Comparison of ENCODE assay signal across 7 mouse cellular contexts in the genomic region with DNA sequence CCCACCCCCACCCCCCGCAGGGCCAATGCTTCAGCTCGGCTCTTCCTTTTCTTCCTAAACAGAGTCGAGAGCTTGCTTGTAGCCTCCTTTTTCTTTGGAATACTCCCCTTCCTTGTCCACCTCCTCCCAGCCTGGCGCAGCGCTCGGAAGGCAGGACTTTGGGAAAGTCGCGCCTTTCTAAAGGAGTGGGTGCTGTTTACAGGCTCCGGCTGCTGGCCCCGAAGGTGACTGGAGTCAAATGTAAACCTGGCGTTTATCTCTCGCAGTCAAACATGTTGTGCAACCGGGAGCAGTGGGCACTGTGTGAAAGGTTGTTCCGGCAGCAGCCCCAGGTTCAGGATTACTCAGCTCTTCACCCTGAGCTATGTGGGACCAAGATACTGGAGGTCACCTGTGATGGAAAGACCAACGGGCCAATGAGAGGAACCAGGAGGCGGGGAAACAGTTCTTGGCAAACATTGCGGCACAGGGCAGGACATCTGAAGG. TPM values are rescaled to one million over a fixed set of nuclear protein-coding genes. Genes with fewer than 3 reads are reported as not detected.
DNase-seq lines count a peak whose midpoint lies in the region; ATAC-seq and TF ChIP-seq lines count a peak whose summit lies in the region.

No protein-coding gene starts in this region.

- peak; percentile 47 for TF ChIP-seq POLR2A in kidney, adult 2 months (IDR thresholded peaks at IDR 0.05; ENCODE audit: low read depth, low read length)
- no peak for TF ChIP-seq POLR2A in spleen, adult 2 months (IDR thresholded peaks at IDR 0.05; ENCODE audit: low read depth, low read length)

- no peak for TF ChIP-seq CTCF in kidney, adult 2 months (conservative IDR thresholded peaks at IDR 0.05; ENCODE audit: insufficient read depth, insufficient read length, low read depth, low read length)
- TF ChIP-seq CTCF in spleen, adult 2 months (IDR thresholded peaks at IDR 0.05; ENCODE audit: extremely low read depth, insufficient read depth, insufficient read length, insufficient replicate concordance): no peak

- peak overlapping the region; percentile 91 for H3K27ac ChIP-seq in embryonic facial prominence, embryonic 13.5 days
- peak overlapping the region; percentile 97 for H3K27ac ChIP-seq in kidney, adult 2 months (ENCODE audit: insufficient read depth, low read depth, low read length)
- H3K27ac ChIP-seq in limb, embryonic 12.5 days: peak overlapping the region; percentile 81
- peak overlapping the region; percentile 36; the same call in 1 of the 2 replicates for H3K27ac ChIP-seq in midbrain, embryonic 15.5 days
- peak overlapping the region; percentile 93 for H3K27ac ChIP-seq in spleen, adult 2 months (ENCODE audit: insufficient read depth, low read length)

- peak; percentile 91 for DNase-seq in adrenal gland, postnatal 25 days
- peak; percentile 98 to 100 for DNase-seq in heart, adult 18-20 months
- DNase-seq in kidney, adult 2 months: peak; percentile 100
- peak; percentile 77 to 95 for DNase-seq in spleen, adult 2 months (ENCODE audit: low read depth in 1 of 2, low spot score in 2 of 2)

- no peaks in the 10 kb centered on the region for H3K36me3 ChIP-seq in embryonic facial prominence, embryonic 13.5 days
- no peaks in the 10 kb centered on the region for H3K36me3 ChIP-seq in kidney, adult 2 months (ENCODE audit: control insufficient read depth, insufficient read depth, low read length)
- no peaks in the 10 kb centered on the region for H3K36me3 ChIP-seq in limb, embryonic 12.5 days
- H3K36me3 ChIP-seq in midbrain, embryonic 15.5 days (replicated peaks): no peaks in the 10 kb centered on the region
- H3K36me3 ChIP-seq in spleen, adult 2 months (ENCODE audit: control insufficient read depth, insufficient read depth, low read length): no peaks in the 10 kb centered on the region

- peak overlapping the region; percentile 60 for H3K4me3 ChIP-seq in embryonic facial prominence, embryonic 13.5 days
- H3K4me3 ChIP-seq in kidney, adult 2 months (ENCODE audit: insufficient read depth, low read depth, low read length): peak overlapping the region; percentile 49
- peak overlapping the region; percentile 54 for H3K4me3 ChIP-seq in limb, embryonic 12.5 days (replicated peaks)
- H3K4me3 ChIP-seq in midbrain, embryonic 15.5 days: peak overlapping the region; percentile 49
- peak overlapping the region; percentile 83 for H3K4me3 ChIP-seq in spleen, adult 2 months (ENCODE audit: extremely low read depth, insufficient read depth, insufficient read length)

- ATAC-seq in embryonic facial prominence, embryonic 13.5 days (ENCODE audit: insufficient number of reproducible peaks, insufficient read depth, low FRiP score, low TSS enrichment, low read depth): peak; percentile 93
- ATAC-seq in limb, embryonic 12.5 days (ENCODE audit: insufficient number of reproducible peaks, insufficient read depth, low FRiP score, low TSS enrichment, low read depth): peak; percentile 97
- ATAC-seq in midbrain, embryonic 15.5 days (replicated peaks): peak; percentile 96

- H3K4me1 ChIP-seq in embryonic facial prominence, embryonic 13.5 days: peaks cover 12% of the 10 kb centered on the region
- H3K4me1 ChIP-seq in kidney, adult 2 months (ENCODE audit: control insufficient read depth, insufficient read depth, low read length): peaks cover 10% of the 10 kb centered on the region
- H3K4me1 ChIP-seq in limb, embryonic 12.5 days (replicated peaks): peaks cover 5% of the 10 kb centered on the region; the same call in 1 of the 2 replicates
- H3K4me1 ChIP-seq in midbrain, embryonic 15.5 days: peaks cover 9% of the 10 kb centered on the region
- H3K4me1 ChIP-seq in spleen, adult 2 months (ENCODE audit: control insufficient read depth, insufficient read depth, insufficient read length): peaks cover 5% of the 10 kb centered on the region

- H3K9ac ChIP-seq in embryonic facial prominence, embryonic 13.5 days: peak overlapping the region; percentile 76
- H3K9ac ChIP-seq in limb, embryonic 12.5 days (replicated peaks): peak overlapping the region; percentile 55
- peak overlapping the region; percentile 43 for H3K9ac ChIP-seq in midbrain, embryonic 15.5 days

- peak overlapping the region; percentile 73 for H3K4me2 ChIP-seq in embryonic facial prominence, embryonic 13.5 days
- peak overlapping the region; percentile 56 for H3K4me2 ChIP-seq in limb, embryonic 12.5 days
- peak overlapping the region; percentile 65 for H3K4me2 ChIP-seq in midbrain, embryonic 15.5 days

- H3K27me3 ChIP-seq in embryonic facial prominence, embryonic 13.5 days: no peaks in the 10 kb centered on the region
- no peaks in the 10 kb centered on the region for H3K27me3 ChIP-seq in kidney, adult 2 months (replicated peaks; ENCODE audit: control insufficient read depth, insufficient read depth, low read length)
- H3K27me3 ChIP-seq in limb, embryonic 12.5 days: no peaks in the 10 kb centered on the region
- no peaks in the 10 kb centered on the region for H3K27me3 ChIP-seq in midbrain, embryonic 15.5 days (replicated peaks)
- no peaks in the 10 kb centered on the region for H3K27me3 ChIP-seq in spleen, adult 2 months (ENCODE audit: control insufficient read depth, insufficient read depth, low read length)

- WGBS in embryonic facial prominence, embryonic 13.5 days: 1% methylated on average over 17 of the region's 17 CpGs
- under 1% methylated on average over 17 of the region's 17 CpGs for WGBS in kidney, adult 2 months
- under 1% methylated on average over 17 of the region's 17 CpGs for WGBS in limb, embryonic 12.5 days
- under 1% methylated on average over 17 of the region's 17 CpGs for WGBS in midbrain, embryonic 15.5 days
- WGBS in spleen, adult 2 months: under 1% methylated on average over 17 of the region's 17 CpGs

- no peaks in the 10 kb centered on the region for H3K9me3 ChIP-seq in embryonic facial prominence, embryonic 13.5 days
- no peaks in the 10 kb centered on the region for H3K9me3 ChIP-seq in limb, embryonic 12.5 days
- no peaks in the 10 kb centered on the region for H3K9me3 ChIP-seq in midbrain, embryonic 15.5 days

RNA-seq across cellular contexts. Expression of gene Hectd1, which starts 15.5 kb away (rescaled TPM):
- total RNA-seq in adrenal gland, postnatal 25 days (2021): 96.6 and 102 TPM in 2 replicates
- 48.3 and 50.4 TPM in 2 replicates for polyA plus RNA-seq in embryonic facial prominence, embryonic 13.5 days (2015; fragmentation: Nextera tagmentation; extraction: Ambion mirVana)
- 10 to 100 TPM; 78.2 to 80.3 TPM for total RNA-seq in heart, adult 18-20 months (2021)
- polyA plus RNA-seq in kidney, adult 2 months (2012; rRNA removed): 18.2 and 20.6 TPM in 2 replicates
- polyA plus RNA-seq in limb, embryonic 12.5 days (2016; fragmentation: Nextera tagmentation; extraction: Ambion mirVana): 44.2 and 44.9 TPM in 2 replicates
- polyA plus RNA-seq in midbrain, embryonic 15.5 days (2015; fragmentation: Nextera tagmentation; extraction: Ambion mirVana): 39.3 and 40.8 TPM in 2 replicates
- 11.1 and 12.8 TPM in 2 replicates for polyA plus RNA-seq in spleen, adult 2 months (2012; rRNA removed)

Comparison
In these comparisons a context has a peak if more than half of its experiments do, and no peak if none do; other contexts are left out.
1. Peak in every context shown above with its lines: DNase-seq, ATAC-seq, H3K4me3 ChIP-seq and H3K27ac ChIP-seq.
2. H3K27ac ChIP-seq: peak in every context shown above with its lines; median percentile 97 in kidney, adult 2 months; 93 in spleen, adult 2 months; 91 in embryonic facial prominence, embryonic 13.5 days; 81 in limb, embryonic 12.5 days; 36 in midbrain, embryonic 15.5 days.